Mouse (Mus musculus) right cerebral cortex, postnatal 25 days (tissue): Measurements from ENCODE around the gene Btaf1.

ENCODE experiments used
- DNase-seq: peaks from one replicate; pipeline ENCODE4 v3.0.0; 2022

Gene Btaf1

DNA sequence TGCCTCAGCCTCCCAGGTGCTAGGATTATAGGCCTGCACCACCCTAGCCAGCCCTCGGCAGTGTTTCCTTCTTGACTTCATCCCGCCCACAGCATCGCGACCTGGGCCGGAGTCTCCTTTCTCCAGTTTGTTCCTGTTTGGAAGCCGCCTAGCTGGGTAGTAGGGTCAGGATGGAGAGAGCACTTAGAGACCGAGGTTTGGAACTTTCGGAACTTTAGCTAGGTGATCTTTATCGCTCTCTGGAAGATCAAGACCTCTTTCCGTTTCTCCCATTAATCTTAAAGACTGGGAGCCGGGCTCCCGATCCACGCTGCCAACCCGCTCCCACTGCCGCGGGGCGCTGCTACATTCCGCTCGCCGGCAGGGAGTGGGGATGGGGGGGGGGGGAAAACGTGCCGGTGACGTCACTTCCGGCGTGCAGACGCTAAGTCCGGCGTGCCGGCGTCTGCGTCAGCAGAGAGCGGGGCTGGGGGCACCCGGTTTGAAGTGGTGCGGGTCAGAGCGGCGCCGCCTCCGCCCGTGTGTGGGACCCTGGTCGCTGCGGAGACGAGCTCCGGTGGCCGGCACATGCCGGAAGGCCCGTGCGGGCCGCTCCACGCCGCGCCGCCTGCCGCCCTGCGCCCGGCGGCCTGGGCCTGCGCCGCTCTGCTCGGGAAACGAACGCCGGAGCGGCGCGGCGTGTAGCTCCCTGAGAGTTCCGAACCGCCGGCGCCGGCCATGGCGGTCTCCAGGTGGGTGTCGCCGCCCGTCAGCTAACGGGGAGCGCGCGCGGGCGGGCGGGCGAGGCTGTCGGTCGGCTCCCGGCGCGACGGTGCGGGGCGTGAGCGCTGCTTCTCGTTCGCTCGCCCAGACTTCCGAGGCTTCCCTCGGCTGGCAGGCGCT lies at the start of gene Btaf1:
Btaf1 (plus strand) TSS at position 409 of the 882 bp plus-strand sequence.
- peak; percentile 86 for DNase-seq

DNA sequence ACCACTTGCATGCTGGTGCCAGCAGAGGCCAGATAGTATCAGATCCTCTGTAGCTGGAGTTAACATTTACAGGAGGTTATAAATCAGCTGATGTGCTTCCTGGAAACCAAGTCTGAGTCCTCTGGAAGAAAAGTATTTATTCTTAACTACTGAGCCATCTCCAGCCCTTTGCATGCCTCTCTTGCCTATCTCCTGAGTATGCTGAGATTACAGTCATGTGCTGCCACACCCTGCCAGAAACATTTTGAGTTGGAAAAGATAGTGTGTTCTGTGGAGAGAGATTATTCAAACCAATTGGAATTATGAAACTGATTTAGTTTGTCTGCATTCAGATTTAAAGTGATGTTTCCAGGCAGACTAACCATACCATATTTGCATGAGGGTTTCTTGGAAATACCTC lies 48.5 kb upstream of the Btaf1 start:
- no peak for DNase-seq

DNA sequence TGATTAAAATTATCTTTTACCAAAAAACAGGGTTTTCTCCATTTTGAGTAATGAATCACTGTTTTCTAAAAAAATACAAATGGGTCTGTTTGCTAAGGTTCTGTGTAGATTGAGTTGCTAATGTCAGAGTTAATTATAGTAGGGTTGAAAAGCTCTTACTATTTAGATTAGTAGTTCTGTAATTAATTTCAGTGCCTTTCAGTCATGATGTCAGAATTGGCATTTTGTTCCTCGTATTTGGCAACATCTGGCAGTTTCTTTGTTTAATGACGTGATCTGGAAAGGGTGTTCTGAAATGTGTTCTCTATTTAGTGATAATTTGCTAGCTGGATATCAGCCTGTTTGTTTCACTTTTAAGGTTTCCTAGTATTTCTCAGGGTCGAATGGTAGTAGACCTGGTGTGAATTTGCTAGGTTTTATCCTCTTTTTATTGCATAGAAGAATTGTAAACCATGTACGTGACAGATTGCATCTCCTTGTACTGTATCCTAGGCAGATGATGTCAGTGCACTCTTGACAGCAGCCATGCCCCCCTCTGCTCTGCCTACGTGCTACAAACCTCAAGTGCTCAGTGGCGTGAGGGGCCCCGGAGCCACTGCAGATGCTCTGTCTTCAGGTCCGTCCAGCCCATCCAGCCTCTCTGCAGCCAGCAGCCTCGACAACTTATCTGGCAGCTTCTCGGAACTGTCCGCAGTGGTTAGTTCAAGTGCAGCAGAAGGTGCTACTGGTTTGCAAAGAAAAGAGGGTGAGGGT lies 47.0 kb upstream of the Btaf1 start:
- DNase-seq: no peak

DNA sequence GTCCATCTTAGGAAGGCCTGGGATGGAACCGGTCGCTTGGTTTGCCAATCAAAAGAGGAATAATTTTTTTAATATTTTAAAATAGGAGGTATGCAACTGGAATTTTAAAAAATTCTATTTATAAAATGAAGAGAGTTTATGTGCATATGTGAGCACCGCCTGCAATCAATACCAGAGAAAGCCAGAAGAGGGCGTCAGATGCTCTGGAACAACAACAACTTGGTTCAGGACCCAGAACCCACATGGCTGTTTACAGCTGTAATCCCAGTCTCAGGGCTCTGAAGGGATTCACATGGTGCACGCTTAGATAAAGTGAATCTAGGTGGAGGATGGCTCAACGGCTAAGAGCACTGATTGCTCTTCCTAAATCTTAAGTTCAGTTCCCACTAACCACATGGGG lies 42.8 kb upstream of the Btaf1 start:
- DNase-seq: no peak

DNA sequence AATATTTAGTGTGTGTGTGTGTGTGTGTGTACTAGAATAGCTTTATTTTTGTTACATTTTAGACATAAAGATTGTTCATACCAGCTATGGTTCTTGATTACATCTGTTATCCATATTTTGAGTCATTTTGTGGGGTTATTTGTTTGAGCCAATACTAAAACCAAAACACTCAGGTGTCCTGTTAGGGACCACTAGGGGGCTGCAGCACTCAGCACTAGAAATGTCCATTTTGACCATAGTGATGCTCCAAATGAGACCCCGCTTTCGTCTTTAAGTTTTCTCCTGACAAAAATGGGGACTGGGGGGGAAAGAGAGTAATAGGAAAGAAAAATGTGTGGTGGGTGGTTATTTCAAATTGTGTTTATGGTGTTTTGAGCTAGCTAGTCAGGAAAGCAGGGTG lies 39.6 kb upstream of the Btaf1 start:
- no peak for DNase-seq

DNA sequence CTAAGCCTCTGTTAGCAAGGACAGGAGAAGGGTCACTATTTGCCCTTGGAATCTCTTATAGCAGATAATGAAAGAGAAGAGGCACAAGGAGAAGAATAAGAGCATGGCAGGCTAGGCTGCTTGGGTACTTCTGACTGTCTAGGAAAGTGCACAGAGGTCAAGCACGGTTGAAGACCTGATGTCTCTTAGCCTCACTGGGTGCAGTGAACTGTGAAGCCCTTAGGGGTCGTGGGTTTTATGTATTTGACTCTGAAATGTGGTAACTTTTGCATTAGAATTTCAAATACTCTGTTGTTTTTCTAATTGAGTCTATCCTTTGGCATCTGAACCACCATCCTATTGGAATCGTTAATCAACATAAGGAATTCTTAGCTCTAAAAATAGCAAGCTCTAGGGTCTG lies 38.2 kb upstream of the Btaf1 start:
- no peak for DNase-seq

DNA sequence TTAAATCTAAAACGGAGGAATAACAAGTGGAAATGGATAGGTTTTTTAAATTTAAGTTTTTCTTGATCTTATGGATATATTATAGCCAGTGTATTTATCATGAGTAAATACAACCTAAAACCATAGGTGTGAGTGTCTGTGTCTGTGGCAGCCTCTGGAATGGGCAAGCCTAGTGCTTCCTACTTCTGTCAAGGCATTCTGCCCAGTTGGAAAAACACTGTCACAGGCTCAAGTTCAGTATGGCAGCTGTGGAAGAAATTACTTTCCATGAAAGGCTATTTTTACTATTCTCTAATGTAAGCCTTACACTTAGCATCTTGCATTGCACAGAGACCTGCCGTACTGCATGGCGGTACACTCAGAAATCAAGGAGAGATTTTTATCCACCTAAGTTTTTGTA lies 34.1 kb upstream of the Btaf1 start:
- DNase-seq: no peak

DNA sequence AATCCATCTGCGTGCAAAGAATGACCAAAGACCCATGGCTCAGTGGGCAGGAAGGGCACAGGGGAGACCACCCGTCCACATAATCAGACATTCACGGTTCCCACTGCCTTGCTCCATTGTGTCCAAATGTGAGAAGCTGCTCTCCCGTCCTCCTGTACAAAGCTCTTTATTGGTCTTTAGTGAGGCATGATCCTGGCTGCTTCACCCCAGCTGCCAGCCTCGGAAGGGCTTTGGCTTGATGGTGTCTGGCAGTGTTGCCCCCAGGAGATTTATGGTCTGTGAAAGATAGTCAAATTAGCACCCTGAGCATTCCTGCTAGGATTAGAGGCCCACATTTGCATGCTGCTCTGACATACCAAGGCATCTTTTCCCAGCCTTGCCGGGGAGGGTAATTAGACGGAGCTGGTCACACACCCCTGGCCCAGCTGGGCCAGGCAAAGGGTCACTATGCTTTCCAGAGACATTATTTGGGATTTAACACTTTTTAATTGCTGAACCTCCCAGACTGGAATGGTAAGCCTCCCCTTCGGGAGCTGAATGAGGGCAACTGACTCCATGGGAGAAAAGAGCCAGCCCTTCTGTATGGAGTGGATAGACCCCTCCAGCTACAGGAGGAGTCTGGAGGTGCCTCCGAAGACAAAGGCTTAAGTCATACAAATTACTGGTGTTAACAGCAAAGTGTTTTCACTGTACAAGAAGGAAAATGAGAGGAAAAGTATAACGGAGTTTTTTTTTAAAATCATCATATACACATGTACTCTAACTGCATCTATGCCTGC lies 28.9 kb upstream of the Btaf1 start:
- no peak for DNase-seq

DNA sequence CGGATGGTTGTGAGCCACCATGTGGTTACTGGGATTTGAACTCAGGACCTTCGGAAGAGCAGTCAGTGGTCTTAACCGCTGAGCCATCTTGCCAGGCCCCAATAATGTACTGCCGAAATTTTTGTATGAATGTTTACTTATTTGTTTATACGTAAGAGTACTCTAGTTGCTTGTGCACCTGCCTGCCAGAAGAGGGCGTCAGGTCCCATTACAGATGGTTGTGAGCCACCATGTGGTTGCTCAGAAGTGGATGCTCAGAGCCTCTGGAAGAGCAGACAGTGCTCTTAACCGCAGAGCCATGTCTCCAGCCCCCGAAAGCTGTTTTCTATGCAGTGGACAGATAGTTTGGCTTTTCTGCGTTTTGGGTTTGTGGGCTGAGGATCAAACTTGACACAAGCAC lies 28.1 kb upstream of the Btaf1 start:
- no peak for DNase-seq

DNA sequence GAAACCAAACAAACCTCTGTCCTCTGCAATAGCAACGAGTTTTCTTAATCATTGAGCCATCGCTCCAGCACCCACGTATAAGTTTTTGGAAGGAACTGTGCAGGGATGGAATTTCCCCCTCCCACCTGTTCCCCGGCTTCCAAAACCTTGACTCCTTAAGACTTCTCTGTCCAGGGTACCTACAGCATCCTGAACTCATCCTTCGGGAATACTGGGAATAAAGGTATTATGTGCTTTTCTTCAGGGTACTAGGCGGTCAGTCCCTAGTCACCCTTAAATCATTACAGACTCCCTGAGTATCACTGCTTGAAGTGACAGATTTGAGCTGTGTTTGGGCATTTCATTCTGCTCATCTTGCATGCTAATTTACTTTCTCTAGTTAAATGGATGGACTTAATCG lies 22.5 kb upstream of the Btaf1 start:
- DNase-seq: no peak

DNA sequence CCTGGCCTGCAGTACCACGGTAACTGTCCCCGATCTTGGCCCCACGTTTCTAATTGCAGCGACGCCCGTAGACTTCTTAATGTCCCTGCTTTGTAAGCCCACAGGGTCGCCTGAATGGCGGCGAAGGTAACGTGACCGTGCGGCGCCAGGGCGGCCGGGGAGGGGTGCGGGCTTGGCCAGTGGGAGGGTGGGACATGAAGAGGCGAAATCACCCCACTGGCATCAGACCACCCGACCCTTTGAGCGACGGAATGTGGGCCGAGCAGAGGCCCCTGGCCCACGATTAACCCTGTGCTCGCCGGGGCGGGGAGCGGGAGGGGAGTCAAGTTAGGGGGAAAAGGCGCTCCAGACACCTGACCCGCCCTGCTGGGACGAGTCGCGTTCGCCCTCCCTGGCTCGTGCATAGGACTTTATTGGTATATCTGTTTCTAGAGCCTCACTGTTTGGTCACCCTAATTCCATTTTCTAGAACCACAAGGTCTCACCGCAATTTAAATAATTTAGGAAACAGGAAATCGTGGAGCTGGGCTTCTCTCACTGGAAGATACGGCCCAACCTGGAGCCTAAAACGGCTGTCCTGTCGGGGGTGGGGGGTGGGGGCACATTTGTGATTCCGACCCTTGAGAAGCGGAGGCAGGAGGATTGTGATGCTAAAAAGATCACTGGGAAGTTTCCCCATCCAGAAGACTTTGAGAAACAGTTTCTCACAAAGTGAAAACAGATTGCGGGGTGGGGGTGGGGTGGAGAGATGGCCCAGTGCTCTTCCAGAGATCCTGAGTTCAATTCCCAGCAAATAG lies 21.5 kb upstream of the Btaf1 start:
- DNase-seq: peak; percentile 47

DNA sequence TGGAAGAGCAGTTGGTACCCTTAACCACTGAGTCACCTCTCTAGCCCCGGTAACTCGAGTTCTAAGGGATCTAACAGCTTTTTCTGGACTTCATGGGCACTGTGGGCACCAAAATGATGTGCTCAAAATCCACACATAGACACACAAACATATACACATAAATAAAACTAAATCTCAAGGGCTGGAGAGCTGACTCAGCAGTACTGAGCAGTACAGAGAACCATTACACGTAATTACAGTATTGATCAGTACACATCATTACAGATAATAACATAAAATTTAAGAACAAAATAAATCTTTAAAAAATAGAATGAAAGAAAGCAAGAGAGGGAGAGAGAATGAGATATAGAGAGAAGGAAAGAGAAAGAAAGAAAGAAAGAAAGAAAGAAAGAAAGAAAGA lies 16.7 kb upstream of the Btaf1 start:
- no peak for DNase-seq

DNA sequence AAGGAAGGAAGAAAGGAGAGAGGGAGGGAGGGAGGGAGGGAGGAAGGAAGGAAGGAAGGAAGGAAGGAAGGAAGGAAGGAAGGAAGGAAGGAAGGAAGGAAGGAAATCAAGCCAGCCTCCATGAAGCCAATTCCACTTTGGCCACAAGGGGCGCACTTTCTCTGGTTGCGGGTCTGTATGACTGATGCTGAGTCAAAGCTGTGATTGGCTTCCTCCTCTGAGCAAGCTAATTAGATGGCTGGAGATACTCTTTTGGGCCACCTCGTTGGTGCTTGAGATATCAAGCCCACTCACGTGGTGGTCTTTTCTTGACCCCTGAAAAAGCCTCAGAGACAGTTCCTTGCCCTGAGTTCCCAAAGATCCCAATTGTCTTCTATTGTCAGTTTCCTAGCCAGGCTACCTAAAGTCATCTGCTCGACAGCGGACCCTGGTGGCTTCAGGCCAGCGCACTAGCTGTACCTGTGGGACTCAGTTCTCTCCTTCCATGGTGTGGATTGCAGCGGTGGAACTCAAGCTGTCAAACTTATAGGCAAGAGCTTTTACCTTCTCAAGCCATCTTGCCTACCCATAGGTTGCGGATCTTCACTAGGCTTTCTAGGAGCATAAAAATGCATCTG lies 16.1 kb upstream of the Btaf1 start:
- no peak for DNase-seq

DNA sequence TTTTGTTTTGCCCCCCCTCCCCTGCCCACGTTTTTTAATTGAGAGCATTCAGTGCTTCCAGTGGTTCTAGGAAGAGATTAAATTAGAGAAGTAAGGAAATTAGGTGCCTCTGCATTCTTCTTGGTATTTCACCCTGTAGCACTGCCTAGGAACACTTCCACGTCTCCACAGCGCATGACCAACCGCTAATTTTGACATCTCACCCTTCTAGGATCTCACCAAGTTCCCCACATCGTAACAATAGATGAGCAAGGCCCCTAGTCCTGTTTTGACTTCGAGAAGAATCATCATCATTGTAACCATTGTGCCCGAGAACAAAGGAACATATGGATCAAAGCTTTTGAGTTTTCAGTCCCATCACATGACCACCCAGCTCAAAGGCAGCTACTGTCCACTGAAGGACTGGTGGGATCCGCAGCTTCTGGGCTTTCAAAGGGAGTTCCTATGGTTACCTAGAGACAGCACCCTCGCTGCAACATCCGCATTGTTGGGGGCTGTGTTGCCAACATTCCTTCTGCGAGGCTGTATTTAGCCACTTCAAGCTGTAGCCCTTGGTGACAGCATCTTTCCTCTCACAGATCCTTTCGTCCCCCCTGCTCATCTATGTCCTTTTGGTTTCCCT lies 15.3 kb upstream of the Btaf1 start:
- DNase-seq: peak; percentile 61

DNA sequence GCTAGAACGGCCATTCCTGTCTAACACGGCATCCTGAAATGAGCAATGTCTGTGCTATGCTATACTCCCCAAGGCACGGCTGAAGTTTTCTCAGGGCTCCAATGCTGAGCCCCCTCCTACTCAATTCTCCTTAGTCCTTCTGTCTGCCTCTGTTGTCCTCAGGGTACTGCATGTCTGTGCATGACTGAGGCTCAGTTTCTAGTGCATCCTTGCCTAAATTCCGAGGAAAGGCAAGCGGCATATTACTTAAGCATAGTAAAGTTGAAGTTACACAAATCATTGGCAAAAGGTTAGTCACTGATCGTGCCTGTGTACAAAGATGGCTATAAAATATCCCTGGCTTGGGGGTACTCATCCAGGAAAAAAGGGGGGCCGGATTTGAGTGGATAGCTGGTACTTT lies 12.8 kb upstream of the Btaf1 start:
- no peak for DNase-seq

DNA sequence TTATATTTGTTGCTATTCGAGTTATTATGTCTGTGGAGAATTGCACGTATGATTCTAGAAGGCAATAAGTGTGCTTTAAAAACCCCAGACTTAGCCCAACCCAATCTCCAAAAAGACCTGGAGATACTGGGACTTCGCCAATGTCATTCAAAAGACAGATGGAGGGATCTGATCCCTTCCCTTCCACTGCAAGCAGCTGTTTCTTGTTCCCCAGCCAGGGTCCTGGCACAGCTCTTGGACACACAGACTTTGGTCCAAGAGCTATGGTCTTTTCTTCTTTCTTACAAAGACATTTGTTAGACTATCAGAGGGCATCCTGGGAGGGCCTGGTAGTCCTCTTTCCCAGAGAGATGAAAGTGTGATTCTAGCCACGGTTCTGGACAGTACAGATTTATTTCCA lies 9.7 kb upstream of the Btaf1 start:
- no peak for DNase-seq

DNA sequence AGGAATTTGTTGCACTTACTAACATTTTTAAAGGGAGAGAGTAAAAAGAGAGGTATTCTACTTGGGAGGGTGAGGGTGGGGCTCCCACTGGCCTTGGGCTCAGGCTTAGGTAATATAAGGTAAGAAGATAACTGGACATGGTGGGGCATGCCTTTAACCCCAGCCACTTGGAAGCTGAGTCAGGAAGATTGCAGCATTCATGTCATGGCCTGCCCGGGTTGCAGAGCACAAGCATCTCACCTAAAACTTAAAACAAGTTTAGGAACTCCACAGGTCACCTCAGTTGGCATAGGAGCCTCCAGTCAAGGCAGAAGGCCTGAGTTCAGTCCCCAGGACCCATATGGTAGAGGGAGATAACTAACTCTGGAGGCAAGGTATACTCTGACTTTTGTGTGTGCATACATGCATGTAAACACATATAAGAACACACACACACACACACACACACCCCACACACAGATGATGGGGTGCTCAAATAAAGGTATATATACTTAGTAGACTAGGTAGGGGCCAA lies 8.9 kb upstream of the Btaf1 start:
- no peak for DNase-seq

DNA sequence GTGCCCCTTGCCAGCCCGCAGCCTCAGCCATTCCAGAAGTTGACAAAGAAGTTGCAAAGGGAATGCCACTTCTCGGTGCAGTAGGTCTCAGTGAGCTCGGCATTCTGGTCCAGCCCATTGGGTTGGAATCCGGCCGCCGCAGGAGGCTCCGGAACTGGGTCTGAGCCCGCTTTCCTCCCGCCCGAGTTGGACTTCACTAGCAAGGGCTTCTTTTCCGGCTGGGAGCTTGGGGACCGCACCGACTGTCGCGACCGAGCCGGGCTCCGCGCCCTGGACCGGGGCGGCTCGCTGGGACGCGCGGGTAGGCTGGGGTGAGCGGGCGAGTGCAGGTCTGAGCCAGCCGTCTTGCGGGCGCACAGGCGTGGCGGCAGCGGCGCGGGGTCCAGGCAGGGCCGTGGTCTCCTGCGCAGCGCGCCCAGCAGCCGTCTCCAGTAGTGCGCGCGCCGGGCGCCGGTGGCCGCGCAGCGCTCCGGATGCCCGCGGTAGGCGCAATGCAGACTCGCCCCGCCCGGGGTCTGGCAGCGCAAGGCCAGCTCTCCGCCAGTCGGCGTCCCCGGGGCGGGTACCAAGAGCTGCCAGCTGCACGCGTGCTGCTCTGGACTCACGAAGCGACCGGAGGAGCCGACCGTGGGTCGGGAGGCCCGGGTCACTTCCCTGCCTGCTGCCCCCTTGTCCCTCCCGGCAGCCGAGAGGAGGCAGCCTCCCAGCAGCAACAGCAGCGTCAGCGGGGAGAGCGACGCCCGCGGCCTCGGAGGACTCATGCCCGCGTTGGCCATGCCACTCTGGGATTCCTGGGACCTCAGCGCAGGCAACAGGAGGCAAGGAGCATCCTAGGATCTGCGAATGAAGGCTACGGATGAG lies 7.2 kb upstream of the Btaf1 start:
- DNase-seq: peak; percentile 85

DNA sequence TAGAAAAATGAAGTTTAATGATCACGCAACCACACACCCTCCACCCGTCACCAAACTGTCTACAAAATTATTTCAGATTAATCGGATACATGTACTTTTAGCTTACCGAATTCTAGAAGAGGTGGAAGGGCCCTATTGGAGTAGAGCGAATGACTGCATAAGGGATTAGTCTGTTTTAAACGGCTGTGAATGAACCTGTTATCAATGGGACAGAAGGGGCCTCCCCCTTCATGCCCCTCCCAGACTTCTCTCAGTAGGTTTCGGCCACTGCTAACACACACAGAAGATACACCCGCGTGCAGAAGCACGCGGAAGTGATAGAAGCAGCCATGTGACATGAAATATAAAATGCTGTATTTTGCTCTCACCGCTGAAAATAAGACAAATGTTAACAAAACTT lies 6.4 kb upstream of the Btaf1 start, which contains the start of gene Fgfbp3:
Fgfbp3 (minus strand) TSS at position 150 of the 400 bp plus-strand sequence.
- DNase-seq: no peak

DNA sequence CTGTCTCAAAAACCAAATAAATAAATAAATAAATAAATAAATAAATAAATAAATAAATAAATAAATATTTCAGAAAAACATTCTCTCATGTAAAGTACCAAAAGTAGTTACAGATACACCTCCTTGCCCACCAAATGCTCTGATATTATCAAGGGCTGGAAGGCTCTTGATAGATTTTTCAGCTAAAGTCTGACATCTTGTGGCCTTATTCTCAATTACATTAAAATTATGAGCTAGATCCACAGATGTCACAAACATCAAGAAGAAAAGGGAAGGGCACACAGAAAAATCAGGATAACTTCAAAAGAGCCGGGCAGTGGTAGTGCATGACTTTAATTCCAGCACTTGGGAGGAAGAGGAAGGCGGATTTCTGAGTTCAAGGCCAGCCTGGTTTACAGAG lies 3.9 kb upstream of the Btaf1 start:
- DNase-seq: no peak
